Mouse (Mus musculus): ENCODE results near the gene Tcfl5. TPM values are rescaled to one million over a fixed set of nuclear protein-coding genes. Genes with fewer than 3 reads are reported as not detected.
A peak's percentile ranks its signal among the peaks of the same experiment; 100 is the strongest.

Tcfl5 gene
- total RNA-seq, 2 experiments from 2014 or later, result 0.17 TPM; not detected in 1

DNA sequence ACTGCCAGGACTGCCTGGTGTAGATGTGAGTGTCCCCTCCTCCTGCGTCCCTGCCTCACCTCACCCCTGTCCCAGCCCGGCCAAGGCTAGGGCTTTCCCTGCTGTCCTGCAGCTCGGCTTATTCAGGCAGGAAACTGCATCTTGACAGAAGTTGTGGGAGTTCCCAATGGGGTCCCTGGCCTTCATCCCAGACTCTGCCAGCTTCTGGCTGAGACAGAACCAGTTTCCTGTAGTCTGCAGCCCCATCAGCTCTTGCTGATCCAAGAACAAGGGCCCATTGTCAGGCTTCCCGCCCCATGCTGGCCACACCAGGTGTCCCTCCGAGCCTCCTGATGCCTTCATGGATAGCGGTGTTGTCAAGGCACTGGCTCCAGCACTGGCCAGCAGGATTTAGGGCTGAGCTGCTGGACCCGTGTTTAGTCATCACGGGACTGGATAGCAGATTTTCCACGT lies 41.9 kb downstream of the Tcfl5 start:
- intact Hi-C loops (cut with DNase I), result no loop called here

DNA sequence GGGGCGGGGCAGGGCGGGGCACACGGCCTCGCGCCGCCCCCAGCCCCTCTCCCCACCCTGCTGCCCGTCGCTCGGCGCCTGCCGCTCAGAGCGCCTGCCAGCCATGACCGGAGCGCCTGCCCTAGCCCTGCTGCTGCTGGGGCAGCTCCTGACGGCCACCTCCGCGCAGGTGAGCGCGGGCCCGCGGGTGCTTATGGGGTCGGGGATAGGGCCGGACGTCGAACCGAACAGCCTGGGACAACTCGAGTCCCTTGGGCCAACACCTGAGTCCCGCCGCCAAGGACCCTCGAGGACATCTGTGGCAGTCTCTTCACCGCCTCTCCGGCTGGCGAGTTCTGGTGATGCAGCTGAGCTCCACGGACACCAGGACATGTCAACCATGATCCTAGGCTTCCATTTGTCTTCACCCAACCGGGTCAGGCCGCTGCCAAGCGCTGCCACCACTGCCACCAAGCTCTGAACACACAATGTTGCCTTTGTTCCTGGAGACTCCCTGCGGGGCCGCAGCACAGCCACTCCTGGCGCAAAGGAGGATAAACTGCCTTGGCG lies 44.3 kb downstream of the Tcfl5 start:
- intact Hi-C loops (cut with DNase I), result no loop called here
- no peak for DNase-seq (ENCODE audit: low spot score)

More for the DNA sequence above, 41.9 kb downstream of the Tcfl5 start:
- no peak for DNase-seq (ENCODE audit: low spot score)

DNA sequence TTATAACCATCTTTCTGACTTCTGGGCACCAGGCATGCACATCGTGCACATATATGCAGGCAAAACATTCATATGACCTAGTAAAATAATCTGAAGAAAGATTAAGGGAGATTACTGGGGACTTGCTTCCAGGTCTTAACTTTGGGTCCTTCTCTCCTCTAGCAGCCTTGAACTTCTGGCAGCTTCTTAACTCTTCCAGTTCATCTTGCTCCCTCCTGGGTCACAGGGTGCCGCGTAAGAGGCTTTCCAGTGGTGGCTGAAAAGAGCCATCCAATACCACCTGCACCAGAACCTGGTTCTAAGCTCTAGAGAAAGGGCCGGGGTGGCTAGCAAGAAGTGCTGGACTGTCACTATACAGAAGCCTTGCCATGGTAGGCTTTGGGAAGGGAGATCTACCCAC lies 45.0 kb downstream of the Tcfl5 start, which contains the start of gene Col9a3:
Gene Col9a3 (plus strand): TSS at position 301 of the 400 bp plus-strand sequence.
- no peak for DNase-seq (ENCODE audit: low spot score)
- intact Hi-C loops (cut with DNase I), result no loop called here

DNA sequence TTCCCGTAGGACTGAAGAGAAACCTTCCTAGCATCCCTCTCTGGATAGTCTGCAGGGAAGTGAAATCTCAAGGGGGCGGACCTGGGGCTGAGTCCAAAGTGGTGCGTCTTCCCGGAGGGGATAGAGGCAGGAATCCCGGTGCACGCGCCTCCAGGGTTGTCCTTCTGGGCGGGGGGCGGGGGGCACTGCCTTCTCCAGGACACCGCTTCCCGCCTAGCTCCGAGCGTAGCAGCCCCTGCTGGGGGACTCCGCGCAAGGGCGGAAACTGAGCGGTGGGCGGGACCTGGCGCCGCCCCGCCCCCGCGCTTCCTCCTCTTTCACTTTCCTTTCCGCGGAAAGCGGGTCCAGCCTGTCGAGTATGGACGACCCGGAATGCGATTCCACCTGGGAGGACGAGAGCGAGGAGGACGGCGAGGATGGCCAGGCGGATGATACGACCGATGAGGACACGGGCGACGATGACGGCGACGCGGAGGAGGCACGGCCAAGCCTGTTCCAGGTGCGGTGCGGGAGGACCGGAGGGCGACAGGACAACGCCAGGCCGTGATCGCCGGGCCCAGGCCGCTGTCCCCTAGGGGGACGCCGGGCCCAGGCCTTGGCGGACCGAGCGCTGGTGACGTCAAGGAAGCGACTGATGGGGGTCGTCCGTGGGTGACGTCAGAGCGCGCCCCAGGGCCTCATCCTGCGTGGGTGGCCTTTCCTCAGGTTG lies 53.2 kb downstream of the Tcfl5 start, which contains the start of gene Ogfr:
Gene Ogfr (plus strand): TSS at position 123 of the 709 bp plus-strand sequence.
- intact Hi-C loops (cut with DNase I), result loop anchor here (10.0 kb wide), 1 partner anchor 314 kb away; the partner anchor contains the start of gene Cables2
- DNase-seq (ENCODE audit: low spot score), result peak; percentile 68

- intact Hi-C loops (cut with DNase I), result loop anchor here (10.0 kb wide), 1 partner anchor 314 kb away; the partner anchor contains the start of gene Cables2
- DNase-seq (ENCODE audit: low spot score), result no peak
Measured at GRCm38 (mm10) chr2:180588736-180589122, 53.8 kb downstream of the Tcfl5 start.

GRCm38 (mm10) chr2:180583154-180583507 lies 59.4 kb downstream of the Tcfl5 start:
- DNase-seq (ENCODE audit: low spot score), result no peak

GRCm38 (mm10) chr2:180582481-180583153 lies 59.9 kb downstream of the Tcfl5 start:
- DNase-seq (ENCODE audit: low spot score), result peak; percentile 89
- intact Hi-C loops (cut with DNase I), result loop anchor here (2.0 to 10.0 kb wide), 3 partner anchors 95 to 308 kb away; partner anchors contain the start of gene Cables2

More at GRCm38 (mm10) chr2:180583154-180583507, 59.4 kb downstream of the Tcfl5 start:
- intact Hi-C loops (cut with DNase I), result loop anchor here (2.0 to 10.0 kb wide), 3 partner anchors 94 to 308 kb away; partner anchors contain the start of gene Cables2

- DNase-seq (ENCODE audit: low spot score), result no peak
Measured at GRCm38 (mm10) chr2:180581002-180581401, 61.5 kb downstream of the Tcfl5 start, which contains the start of gene Mrgbp. Gene Mrgbp (plus strand): TSS chr2:180581304.

DNA sequence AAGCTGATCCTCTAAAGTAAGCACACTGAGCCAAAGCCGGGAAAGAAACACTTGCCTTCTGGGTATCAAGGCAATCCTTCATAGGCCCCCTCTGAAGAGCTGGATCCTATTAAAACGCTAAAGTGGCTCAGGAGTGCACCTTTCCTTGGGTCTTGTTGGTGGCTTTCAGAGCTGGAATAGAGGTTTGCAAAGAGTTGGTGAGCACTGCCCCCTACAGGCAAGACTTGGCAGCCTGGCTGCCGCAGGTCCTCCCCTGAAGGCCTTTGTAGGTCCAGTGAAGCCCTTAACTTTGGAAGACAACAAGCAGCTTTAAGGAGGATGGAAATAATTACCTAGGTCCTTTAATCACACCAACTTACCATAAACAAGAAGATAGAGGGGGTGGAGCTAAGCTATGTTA lies 63.8 kb downstream of the Tcfl5 start:
- DNase-seq (ENCODE audit: low spot score), result no peak
- intact Hi-C loops (cut with DNase I), result loop anchor here (1.0 to 5.0 kb wide), 2 partner anchors 106 to 226 kb away; no protein-coding TSS in a partner anchor

More at GRCm38 (mm10) chr2:180581002-180581401, 61.5 kb downstream of the Tcfl5 start, which contains the start of gene Mrgbp:
- intact Hi-C loops (cut with DNase I), result loop anchor here (1.0 to 10.0 kb wide), 3 partner anchors 96 to 306 kb away; partner anchors contain the start of gene Cables2

GRCm38 (mm10) chr2:180576482-180576881 lies 66.0 kb downstream of the Tcfl5 start:
- intact Hi-C loops (cut with DNase I), result loop anchor here (5.0 kb wide), 1 partner anchor 224 kb away; no protein-coding TSS in a partner anchor

More at GRCm38 (mm10) chr2:180576482-180576881, 66.0 kb downstream of the Tcfl5 start:
- no peak for DNase-seq (ENCODE audit: low spot score)

Other genes starting within 250 kb of the Tcfl5 start
- gene Slco4a1, start 186.5 kb downstream of the Tcfl5 start, total RNA-seq (2021), result not detected
- not detected for gene Ntsr1, start 142.7 kb downstream of the Tcfl5 start, total RNA-seq (2021)
- 10 to 100 TPM; 14.4 to 14.6 TPM for gene Mrgbp, start 61.4 kb downstream of the Tcfl5 start, total RNA-seq (2021)
- gene Ogfr, start 53.5 kb downstream of the Tcfl5 start, total RNA-seq (2021), result 10 to 100 TPM; 33.0 to 34.3 TPM
- gene Col9a3, start 44.9 kb downstream of the Tcfl5 start, total RNA-seq (2021), result under 1 TPM; 0.14 to 0.62 TPM
- gene Dido1, start 67.3 kb upstream of the Tcfl5 start, total RNA-seq (2021), result 10 to 100 TPM; 27.2 to 31.4 TPM
- 10 to 100 TPM; 62.9 to 64.3 TPM for gene Gid8, start 67.4 kb upstream of the Tcfl5 start, total RNA-seq (2021)
- gene Slc17a9, start 82.6 kb upstream of the Tcfl5 start, total RNA-seq (2021), result under 1 TPM in 1 of 2 experiments, not detected in 1; 0.39 TPM
- gene Bhlhe23, start 134.2 kb upstream of the Tcfl5 start, total RNA-seq (2021), result not detected